Mouse (Mus musculus): Measurements from ENCODE around the gene Lamb3. TPM values are rescaled to one million over a fixed set of nuclear protein-coding genes. Genes with fewer than 3 reads are reported as not detected.
A peak's percentile ranks its signal among the peaks of the same experiment; 100 is the strongest.

The Lamb3 gene
- total and polyA plus RNA-seq, 3 experiments, result 10.1 to 14.6 (median 12.3) TPM

DNA sequence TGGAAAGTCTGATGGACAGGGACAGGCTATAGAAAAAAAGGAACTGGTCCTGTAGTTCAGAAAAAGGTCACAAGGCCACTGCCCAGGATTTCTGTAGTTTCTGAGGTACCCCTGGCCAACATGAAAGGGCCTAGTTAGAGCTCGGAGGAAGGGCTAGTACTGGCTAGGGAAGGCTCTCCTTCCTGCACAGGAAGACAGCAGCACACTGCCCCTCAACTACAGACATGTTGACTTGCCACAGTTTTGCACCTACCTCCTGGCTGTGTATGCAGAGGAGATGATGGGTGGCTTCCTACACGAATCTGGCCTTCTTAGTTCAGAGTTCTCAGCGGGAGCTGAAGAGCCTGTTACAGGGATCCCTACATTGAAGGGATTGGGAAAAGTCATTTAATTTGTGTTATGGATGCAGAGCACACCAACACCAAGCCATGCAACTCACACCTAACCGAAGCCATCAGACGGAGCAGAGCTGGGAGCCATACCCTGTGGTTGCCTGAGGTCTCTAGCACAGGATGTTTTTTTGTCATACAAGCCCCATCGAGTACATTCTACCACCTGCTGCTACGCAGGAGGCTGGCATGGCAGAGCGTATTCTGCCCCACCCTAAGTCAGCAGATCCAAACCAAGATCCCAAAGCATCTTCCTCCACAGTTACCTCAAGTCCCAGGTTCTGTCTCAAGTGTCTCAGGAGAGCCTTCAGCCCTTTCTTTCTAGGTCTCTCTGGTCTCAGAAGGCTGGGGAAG lies 6.7 kb upstream of the Lamb3 start:
- H3K36me3 ChIP-seq (replicated peaks in 1 of 2; ENCODE audit: control insufficient read depth in 1 of 2, insufficient read depth in 1 of 2, low read length in 1 of 2), result peaks cover 28 to 43% of the 10 kb centered on the region in 2 experiments
- peaks cover 32% of the 10 kb centered on the region for H3K79me2 ChIP-seq (replicated peaks; ENCODE audit: control insufficient read depth, extremely low read depth, insufficient read depth, poor library complexity, severe bottlenecking)
- no peaks in the 10 kb centered on the region for H3K27me3 ChIP-seq (replicated peaks)
- in situ Hi-C loops (cut with MboI; ENCODE audit: low pct_ligation_motif_present, low pct_unique_long_range_greater_than_20kb, low sequenced_read_pairs) (loop anchor here (10.0 kb wide), 1 partner anchor 196 kb away; no protein-coding TSS in a partner anchor), dilution Hi-C loops (cut with MboI; ENCODE audit: extremely low pct_ligation_motif_present, extremely low pct_unique_long_range_greater_than_20kb, low sequenced_read_pairs) (no loop called here)
- H3K9ac ChIP-seq (ENCODE audit: insufficient read depth, low read depth), result peak overlapping the region; percentile 76
- peak overlapping the region; percentile 59 to 77 (median 76) for H3K4me3 ChIP-seq (replicated peaks in 1 of 3; ENCODE audit: low read depth in 2 of 3, low read length in 2 of 3, poor library complexity in 1 of 3)
- peak overlapping the region; percentile 92 for H3K27ac ChIP-seq (ENCODE audit: insufficient read depth, low read depth)
- peaks cover 21 to 50% of the 10 kb centered on the region in 2 experiments for H3K4me1 ChIP-seq (ENCODE audit: control insufficient read depth in 1 of 2, insufficient read depth in 2 of 2)
- H3K4me2 ChIP-seq (ENCODE audit: insufficient read depth, low read depth, poor library complexity, severe bottlenecking), result peak overlapping the region; percentile 76
- TF ChIP-seq ELF1 (IDR thresholded peaks at IDR 0.05; ENCODE audit: low read depth, low read length), result 0 out of 2 replicates have a peak, but pooled peaks have one; percentile 1
- peak; percentile 34; the same call in 1 of the 2 replicates for TF ChIP-seq IRF4 (IDR thresholded peaks at IDR 0.05; ENCODE audit: low read depth, low read length)
- 0 out of 2 replicates have a peak, but pooled peaks have one; percentile 37 for TF ChIP-seq CHD1 (IDR thresholded peaks at IDR 0.05; ENCODE audit: low read depth, low read length)
- no peak for TF ChIP-seq KAT2A (IDR thresholded peaks at IDR 0.05; ENCODE audit: insufficient replicate concordance, low read length)
- no peak for DNase-seq (ENCODE audit: extremely low read depth)
- H3K9me3 ChIP-seq (replicated peaks; ENCODE audit: low read length), result peaks cover 2% of the 10 kb centered on the region

DNA sequence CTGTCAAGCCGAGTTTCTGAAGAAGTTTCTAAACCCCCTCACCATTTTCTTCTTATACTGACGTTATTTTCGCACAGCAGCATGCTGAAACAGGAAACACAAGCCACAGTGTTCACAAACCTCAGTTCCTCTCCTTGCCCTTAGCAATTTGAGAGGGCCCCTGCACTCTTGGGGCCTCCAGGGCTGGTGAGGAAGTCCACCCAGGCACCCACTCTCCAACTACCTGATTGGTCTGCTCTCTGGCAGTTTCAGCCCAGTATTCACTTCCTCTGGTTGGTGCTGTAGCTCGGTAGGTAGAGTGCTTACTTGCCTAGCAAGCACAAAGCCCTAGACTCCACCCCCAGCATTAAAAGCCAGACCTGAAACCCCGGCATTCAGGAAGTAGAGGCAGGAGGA lies 6.1 kb upstream of the Lamb3 start, which contains the start of gene Traf3ip3:
TSS of gene Traf3ip3 (minus strand) at position 321 of the 396 bp plus-strand sequence.
- in situ Hi-C loops (cut with MboI; ENCODE audit: low pct_ligation_motif_present, low pct_unique_long_range_greater_than_20kb, low sequenced_read_pairs), result loop anchor here (10.0 kb wide), 1 partner anchor 197 kb away; no protein-coding TSS in a partner anchor
- Histone ChIP-seq H3K79me2 (replicated peaks; ENCODE audit: control insufficient read depth, extremely low read depth, insufficient read depth, poor library complexity, severe bottlenecking) (peaks cover 31% of the 10 kb centered on the region), H3K4me3 (replicated peaks in 1 of 3; ENCODE audit: low read depth in 2 of 3, low read length in 2 of 3, poor library complexity in 1 of 3) (peak within 1 kb of the TSS; percentile 59 to 77 (median 76)), H3K9me3 (replicated peaks; ENCODE audit: low read length) (peaks cover 5% of the 10 kb centered on the region), H3K27ac (ENCODE audit: insufficient read depth, low read depth) (peak within 1 kb of the TSS; percentile 92), H3K27me3 (replicated peaks) (no peaks in the 10 kb centered on the region), H3K36me3 (replicated peaks in 1 of 2; ENCODE audit: control insufficient read depth in 1 of 2, insufficient read depth in 1 of 2, low read length in 1 of 2) (peaks cover 22 to 37% of the 10 kb centered on the region in 2 experiments), H3K9ac (ENCODE audit: insufficient read depth, low read depth) (peak within 1 kb of the TSS; percentile 76), H3K4me1 (ENCODE audit: control insufficient read depth in 1 of 2, insufficient read depth in 2 of 2) (peaks cover 21 to 46% of the 10 kb centered on the region in 2 experiments), H3K4me2 (ENCODE audit: insufficient read depth, low read depth, poor library complexity, severe bottlenecking) (peak within 1 kb of the TSS; percentile 76)
- DNase-seq (ENCODE audit: extremely low read depth), result peak; percentile 98
- dilution Hi-C loops (cut with MboI; ENCODE audit: extremely low pct_ligation_motif_present, extremely low pct_unique_long_range_greater_than_20kb, low sequenced_read_pairs), result no loop called here
- 0 out of 2 replicates have a peak, but pooled peaks have one; percentile 46 for TF ChIP-seq BHLHE40 (IDR thresholded peaks at IDR 0.05; ENCODE audit: low read depth, low read length)
- no peak for TF ChIP-seq RAD21 (IDR thresholded peaks at IDR 0.05; ENCODE audit: low read depth, low read length)
- no peak for TF ChIP-seq RCOR1 (conservative IDR thresholded peaks at IDR 0.05; ENCODE audit: low read depth, low read length)
- no peak for TF ChIP-seq PAX5 (IDR thresholded peaks at IDR 0.05; ENCODE audit: low read length)
- TF ChIP-seq ZMIZ1 (IDR thresholded peaks at IDR 0.05; ENCODE audit: low read depth, low read length), result no peak; the same call in 1 of the 2 replicates
- TF ChIP-seq MAX (IDR thresholded peaks at IDR 0.05; ENCODE audit: low read length), result no peak; the same call in none of the 2 replicates
- peak; percentile 75 for TF ChIP-seq EP300 (IDR thresholded peaks at IDR 0.05; ENCODE audit: low read length)
- no peak for TF ChIP-seq SMC3 (IDR thresholded peaks at IDR 0.05; ENCODE audit: low read depth, low read length)
- TF ChIP-seq POLR2AphosphoS2 (IDR thresholded peaks at IDR 0.05; ENCODE audit: low read depth, low read length), result peak; percentile 57; the same call in 1 of the 2 replicates
- no peak for TF ChIP-seq JUND (conservative IDR thresholded peaks at IDR 0.05; ENCODE audit: low read depth, low read length)
- TF ChIP-seq ZNF384 (IDR thresholded peaks at IDR 0.05; ENCODE audit: low read depth, low read length), result no peak
- TF ChIP-seq SIN3A (IDR thresholded peaks at IDR 0.05; ENCODE audit: low read length), result peak; percentile 87
- TF ChIP-seq NELFE (IDR thresholded peaks at IDR 0.05; ENCODE audit: low read depth, low read length), result 0 out of 2 replicates have a peak, but pooled peaks have one; percentile 70
- TF ChIP-seq MAZ (IDR thresholded peaks at IDR 0.05; ENCODE audit: low read depth, low read length), result peak; percentile 51; the same call in 1 of the 2 replicates
- TF ChIP-seq POLR2A (IDR thresholded peaks at IDR 0.05; ENCODE audit: low read depth, low read length), result peak; percentile 87
- peak; percentile 83 for TF ChIP-seq IRF4 (IDR thresholded peaks at IDR 0.05; ENCODE audit: low read depth, low read length)
- TF ChIP-seq ZKSCAN1 (IDR thresholded peaks at IDR 0.05; ENCODE audit: borderline replicate concordance, low read depth, low read length), result no peak
- no peak for TF ChIP-seq USF1 (IDR thresholded peaks at IDR 0.05; ENCODE audit: low read depth, low read length)
- TF ChIP-seq MYC (IDR thresholded peaks at IDR 0.05; ENCODE audit: low read depth, low read length), result peak; percentile 83
- no peak for TF ChIP-seq JUN (IDR thresholded peaks at IDR 0.05; ENCODE audit: insufficient read depth, low read depth, low read length)
- no peak for TF ChIP-seq CTCF (conservative IDR thresholded peaks at IDR 0.05 in 1 of 2, IDR thresholded peaks at IDR 0.05 in 1 of 2; ENCODE audit: low read depth in 2 of 2, low read length in 2 of 2)
- TF ChIP-seq USF2 (conservative IDR thresholded peaks at IDR 0.05; ENCODE audit: low read depth, low read length), result no peak
- no peak for TF ChIP-seq E2F4 (IDR thresholded peaks at IDR 0.05; ENCODE audit: insufficient replicate concordance, low read depth, low read length)
- TF ChIP-seq ZC3H11A (IDR thresholded peaks at IDR 0.05; ENCODE audit: low read depth, low read length), result no peak
- peak; percentile 92 for TF ChIP-seq ELF1 (IDR thresholded peaks at IDR 0.05; ENCODE audit: low read depth, low read length)
- TF ChIP-seq TCF12 (IDR thresholded peaks at IDR 0.05; ENCODE audit: low read depth, low read length), result peak; percentile 72
- no peak; the same call in 1 of the 2 replicates for TF ChIP-seq CHD1 (IDR thresholded peaks at IDR 0.05; ENCODE audit: low read depth, low read length)
- TF ChIP-seq GABPA (IDR thresholded peaks at IDR 0.05; ENCODE audit: insufficient replicate concordance, low read depth, low read length), result no peak
- peak; percentile 73 for TF ChIP-seq HCFC1 (IDR thresholded peaks at IDR 0.05; ENCODE audit: low read depth, low read length)

Measured in CH12.LX (cell line).